Mouse (Mus musculus) embryonic facial prominence, embryonic 10.5 days (tissue): ENCODE results near the gene Cped1. TPM values are rescaled to one million over a fixed set of nuclear protein-coding genes. Genes with fewer than 3 reads are reported as not detected.

Experiments used
- DNase-seq: peaks from one replicate; pipeline ENCODE4 v3.0.0-alpha.2; 2017; ENCODE audit warnings: low spot score
- H3K27ac ChIP-seq: fragments of 300-500 bp; sonication (generic); replicated peaks from 2 replicates; pipeline ENCODE4 v1.5.1; 2016; ENCODE audit warnings: mild to moderate bottlenecking
- H3K27me3 ChIP-seq: fragments of 300-500 bp; sonication (generic); replicated peaks from 2 replicates; pipeline ENCODE4 v1.6.1; 2016; ENCODE audit warnings: low read depth, mild to moderate bottlenecking; ENCODE audit not compliant: poor library complexity, severe bottlenecking
- H3K36me3 ChIP-seq: fragments of 300-500 bp; sonication (generic); replicated peaks from 2 replicates; pipeline ENCODE4 v1.6.1; 2016; ENCODE audit warnings: mild to moderate bottlenecking, moderate library complexity
- H3K4me1 ChIP-seq: fragments of 300-500 bp; sonication (generic); 2 replicates; pipeline ENCODE4 v1.6.1; 2016
- H3K4me3 ChIP-seq: fragments of 300-500 bp; sonication (generic); 2 replicates; pipeline ENCODE4 v1.5.1; 2016; ENCODE audit warnings: mild to moderate bottlenecking, moderate library complexity
- H3K9me3 ChIP-seq: fragments of 300-500 bp; sonication (generic); 2 replicates; pipeline ENCODE4 v1.6.1; 2016; ENCODE audit warnings: mild to moderate bottlenecking
- WGBS: fragments of 180-500 bp; shearing (Covaris S2); methylation state at CpG from one replicate; pipeline ENCODE4 v1.1.7; 2016; 5-methylcytosine and 5-hydroxymethylcytosine counted together
- polyA plus RNA-seq: library from polyadenylated mRNA; unstranded; fragments of >200 nt; fragmentation: Nextera tagmentation; extraction: Ambion mirVana; gene quantifications from 2 replicates; pipeline ENCODE4 v1.2.1, GENCODE M21; 2016

Cped1 gene
- polyA plus RNA-seq, 1 experiment from 2014 or later = 39.3 TPM

GRCm38 (mm10) chr6:22205751-22206121, 220.0 kb downstream of the Cped1 start:
- Histone ChIP-seq H3K27ac (no peak overlapping the region), H3K27me3 (no peaks in the 10 kb centered on the region), H3K9me3 (no peaks in the 10 kb centered on the region), H3K36me3 (no peaks in the 10 kb centered on the region), H3K4me1 (peaks cover 21% of the 10 kb centered on the region), H3K4me3 (no peak overlapping the region)
- 54% methylated on average over 7 of the region's 7 CpGs for WGBS
- no peak for DNase-seq

DNA sequence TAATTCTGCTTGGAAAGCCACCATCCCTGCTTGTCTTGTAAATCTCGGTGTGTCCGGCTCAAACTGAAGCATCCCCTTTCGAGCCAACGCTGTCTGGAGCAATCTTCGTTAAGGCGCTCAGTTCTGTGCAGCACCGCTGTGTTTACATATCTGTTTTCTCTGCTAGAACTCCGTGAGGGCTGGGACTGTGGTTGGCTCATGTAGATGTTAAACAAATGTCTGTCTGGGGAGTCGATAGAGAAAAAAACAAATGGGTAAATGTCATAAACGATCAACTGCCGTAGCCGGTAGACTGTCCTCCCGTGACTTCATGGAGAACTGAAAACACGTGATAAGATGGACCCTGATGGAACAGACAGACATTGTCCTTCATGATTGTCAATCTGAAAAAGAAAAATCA, 220.5 kb downstream of the Cped1 start:
- H3K4me3 ChIP-seq = no peak overlapping the region
- 77% methylated on average over 14 of the region's 14 CpGs for WGBS
- DNase-seq = no peak
- no peaks in the 10 kb centered on the region for H3K9me3 ChIP-seq
- no peaks in the 10 kb centered on the region for H3K27me3 ChIP-seq
- peaks cover 21% of the 10 kb centered on the region for H3K4me1 ChIP-seq
- H3K36me3 ChIP-seq = no peaks in the 10 kb centered on the region
- no peak overlapping the region for H3K27ac ChIP-seq

DNA sequence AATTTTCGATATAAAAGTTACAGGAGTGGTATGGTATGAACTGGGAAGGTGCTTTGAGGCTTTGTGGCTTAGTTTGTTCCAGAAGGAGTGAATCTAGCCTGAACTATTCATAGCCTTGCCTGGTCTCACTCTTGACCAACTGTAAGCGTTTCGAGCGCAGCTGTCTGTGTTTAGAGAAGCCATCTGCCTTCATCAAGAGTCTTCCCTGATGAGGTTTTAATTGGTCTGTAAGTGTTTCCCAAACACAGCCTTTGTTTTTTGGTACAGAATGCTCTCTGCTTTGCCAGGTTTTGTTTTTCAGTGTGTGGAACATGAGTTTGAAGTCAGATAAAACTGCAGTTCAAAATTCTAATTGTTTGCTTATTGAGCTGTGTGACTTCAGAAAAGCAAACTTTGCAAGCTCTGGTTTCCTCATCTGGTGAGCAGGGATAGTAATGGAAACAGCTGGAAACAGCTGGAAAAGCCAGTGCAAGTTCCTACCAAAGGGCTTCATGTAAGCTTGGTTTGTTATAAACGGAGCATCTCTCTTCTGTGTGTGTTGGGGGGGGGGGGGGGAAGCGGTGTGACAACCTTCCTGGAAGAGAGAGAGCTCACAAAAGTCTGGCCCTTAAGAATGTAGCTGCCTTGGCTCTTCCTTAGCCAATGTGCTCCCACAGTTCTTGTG, 221.0 kb downstream of the Cped1 start:
- no peak for DNase-seq
- WGBS = 67% methylated on average over 6 of the region's 6 CpGs
- Histone ChIP-seq H3K27ac (no peak overlapping the region), H3K9me3 (no peaks in the 10 kb centered on the region), H3K27me3 (no peaks in the 10 kb centered on the region), H3K36me3 (no peaks in the 10 kb centered on the region), H3K4me3 (no peak overlapping the region), H3K4me1 (peaks cover 21% of the 10 kb centered on the region)

GRCm38 (mm10) chr6:22212158-22212557, 226.4 kb downstream of the Cped1 start:
- Histone ChIP-seq H3K27ac (no peak overlapping the region), H3K27me3 (no peaks in the 10 kb centered on the region), H3K4me3 (no peak overlapping the region), H3K36me3 (peaks cover 15% of the 10 kb centered on the region), H3K9me3 (no peaks in the 10 kb centered on the region), H3K4me1 (no peaks in the 10 kb centered on the region)
- 90% methylated on average over 6 of the region's 6 CpGs for WGBS
- DNase-seq = no peak

GRCm38 (mm10) chr6:22213187-22213586, 227.5 kb downstream of the Cped1 start:
- WGBS = 86% methylated on average over 5 of the region's 5 CpGs
- DNase-seq = no peak
- H3K36me3 ChIP-seq = peaks cover 15% of the 10 kb centered on the region
- no peaks in the 10 kb centered on the region for H3K4me1 ChIP-seq
- H3K27me3 ChIP-seq = no peaks in the 10 kb centered on the region
- no peak overlapping the region for H3K27ac ChIP-seq
- H3K9me3 ChIP-seq = no peaks in the 10 kb centered on the region
- H3K4me3 ChIP-seq = no peak overlapping the region

- H3K9me3 ChIP-seq = no peaks in the 10 kb centered on the region
- H3K27me3 ChIP-seq = no peaks in the 10 kb centered on the region
- no peak for DNase-seq
- no peaks in the 10 kb centered on the region for H3K4me1 ChIP-seq
- no peak overlapping the region for H3K4me3 ChIP-seq
- H3K27ac ChIP-seq = no peak overlapping the region
- peaks cover 15% of the 10 kb centered on the region for H3K36me3 ChIP-seq
- WGBS = 79% methylated on average over 3 of the region's 3 CpGs
Measured at GRCm38 (mm10) chr6:22213813-22214212, 228.1 kb downstream of the Cped1 start.

DNA sequence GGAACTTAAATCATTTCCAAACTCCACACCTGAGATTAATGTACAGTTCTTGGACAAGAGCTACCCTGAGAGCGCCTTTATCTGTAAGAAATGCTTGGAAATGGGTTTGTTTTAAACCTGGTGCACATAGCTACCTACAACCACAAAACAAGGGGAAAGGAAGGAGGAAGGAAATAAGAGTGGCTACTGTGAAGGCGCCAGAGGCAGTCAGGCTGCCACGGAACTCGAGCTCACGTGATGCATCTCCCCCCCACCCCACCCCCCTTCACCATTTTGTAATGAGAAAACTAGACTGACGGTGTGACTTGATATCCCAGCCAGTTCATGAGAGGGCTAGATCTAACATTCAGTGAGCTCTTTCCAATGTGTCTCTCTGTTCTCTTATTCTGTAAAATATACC, 228.9 kb downstream of the Cped1 start:
- Histone ChIP-seq H3K27me3 (no peaks in the 10 kb centered on the region), H3K4me3 (no peak overlapping the region), H3K9me3 (no peaks in the 10 kb centered on the region), H3K27ac (no peak overlapping the region), H3K4me1 (no peaks in the 10 kb centered on the region), H3K36me3 (peaks cover 15% of the 10 kb centered on the region)
- no peak for DNase-seq
- 77% methylated on average over 6 of the region's 6 CpGs for WGBS

GRCm38 (mm10) chr6:22216276-22216973, 230.7 kb downstream of the Cped1 start:
- Histone ChIP-seq H3K4me3 (no peak overlapping the region), H3K27ac (no peak overlapping the region), H3K4me1 (no peaks in the 10 kb centered on the region), H3K36me3 (peaks cover 15% of the 10 kb centered on the region), H3K9me3 (no peaks in the 10 kb centered on the region), H3K27me3 (no peaks in the 10 kb centered on the region)
- peak; percentile 30 for DNase-seq
- WGBS = 77% methylated on average over 14 of the region's 14 CpGs

- no peaks in the 10 kb centered on the region for H3K9me3 ChIP-seq
- no peaks in the 10 kb centered on the region for H3K4me1 ChIP-seq
- WGBS = 93% methylated on average over 8 of the region's 8 CpGs
- DNase-seq = no peak
- no peak overlapping the region for H3K27ac ChIP-seq
- H3K27me3 ChIP-seq = no peaks in the 10 kb centered on the region
- peaks cover 30% of the 10 kb centered on the region for H3K36me3 ChIP-seq
- H3K4me3 ChIP-seq = no peak overlapping the region
Measured at GRCm38 (mm10) chr6:22221134-22221533, 235.4 kb downstream of the Cped1 start.

- 87% methylated on average over 4 of the region's 4 CpGs for WGBS
- Histone ChIP-seq H3K27me3 (no peaks in the 10 kb centered on the region), H3K4me3 (no peak overlapping the region), H3K36me3 (peaks cover 26% of the 10 kb centered on the region), H3K4me1 (no peaks in the 10 kb centered on the region), H3K27ac (no peak overlapping the region), H3K9me3 (no peaks in the 10 kb centered on the region)
- no peak for DNase-seq
Measured at GRCm38 (mm10) chr6:22222087-22222486, 236.4 kb downstream of the Cped1 start.

- Histone ChIP-seq H3K27me3 (no peaks in the 10 kb centered on the region), H3K9me3 (no peaks in the 10 kb centered on the region), H3K36me3 (peaks cover 26% of the 10 kb centered on the region), H3K4me3 (no peak overlapping the region), H3K27ac (no peak overlapping the region), H3K4me1 (no peaks in the 10 kb centered on the region)
- no peak for DNase-seq
- WGBS = 79% methylated on average over 8 of the region's 8 CpGs
Measured at GRCm38 (mm10) chr6:22222947-22223346, 237.2 kb downstream of the Cped1 start.

- Histone ChIP-seq H3K27ac (no peak overlapping the region), H3K27me3 (no peaks in the 10 kb centered on the region), H3K36me3 (peaks cover 26% of the 10 kb centered on the region), H3K4me3 (no peak overlapping the region), H3K4me1 (no peaks in the 10 kb centered on the region), H3K9me3 (no peaks in the 10 kb centered on the region)
- 93% methylated on average over 4 of the region's 4 CpGs for WGBS
- DNase-seq = no peak
Measured at GRCm38 (mm10) chr6:22224351-22224750, 238.6 kb downstream of the Cped1 start.

- Histone ChIP-seq H3K36me3 (peaks cover 3% of the 10 kb centered on the region; the same call in 1 of the 2 replicates), H3K9me3 (no peaks in the 10 kb centered on the region), H3K27ac (no peak overlapping the region), H3K27me3 (no peaks in the 10 kb centered on the region), H3K4me1 (peaks cover 6% of the 10 kb centered on the region; the same call in 1 of the 2 replicates), H3K4me3 (no peak overlapping the region)
- WGBS = 88% methylated on average over 3 of the region's 3 CpGs
- no peak for DNase-seq
Measured at GRCm38 (mm10) chr6:22231244-22231643, 245.5 kb downstream of the Cped1 start.
